Comparison of ENCODE assay signal across 9 mouse cellular contexts in genomic region chrX:147608660-147609059, GRCm38 (mm10). TPM values are rescaled to one million over a fixed set of nuclear protein-coding genes. Genes with fewer than 3 reads are reported as not detected.
DNase-seq lines count a peak whose midpoint lies in the region; ATAC-seq and TF ChIP-seq lines count a peak whose summit lies in the region.
"Had no signal": no experiment of that assay in that cellular context is flagged by ENCODE, and none has a peak within 500 bp of the region (broad histone marks: within the 10 kb centered on the region; RNA-seq: fewer than 3 reads in every experiment).

No protein-coding gene starts in this region.

- TF ChIP-seq CTCF in gastrocnemius, adult 2 months (IDR thresholded peaks at IDR 0.05) = peak; percentile 67
- peak; percentile 38; the same call in 1 of the 2 replicates for TF ChIP-seq CTCF in cortical plate, adult 2 months (IDR thresholded peaks at IDR 0.05; ENCODE audit: extremely low read depth, insufficient read depth, low read length)
- TF ChIP-seq CTCF in stomach, postnatal 0 days (IDR thresholded peaks at IDR 0.05; ENCODE audit: low read depth) = peak; percentile 76

- H3K4me2 ChIP-seq in stomach, postnatal 0 days (replicated peaks; ENCODE audit: low read depth) = no peak overlapping the region

- intact Hi-C loops in gastrocnemius, adult 2 months (cut with DNase I) = no loop called here

- no peaks in the 10 kb centered on the region for H3K27me3 ChIP-seq in stomach, postnatal 0 days (ENCODE audit: control insufficient read depth, insufficient read depth, low read length)

- TF ChIP-seq POLR2A in cortical plate, adult 2 months (IDR thresholded peaks at IDR 0.05; ENCODE audit: extremely low read depth, insufficient read depth, low read length) = no peak

- DNase-seq in gastrocnemius, adult 2 months = peak; percentile 14
- DNase-seq in gastrocnemius, postnatal 25 days = no peak
- DNase-seq in ZHBTc4 (ENCODE audit: low read depth, low spot score) = peak; percentile 25
- DNase-seq in layer of hippocampus, adult 9-10 months (ENCODE audit: low spot score) = peak; percentile 46
- DNase-seq in stomach, postnatal 0 days (ENCODE audit: low spot score) = peak; percentile 23

- H3K4me3 ChIP-seq in gastrocnemius, adult 2 months = no peak overlapping the region
- H3K4me3 ChIP-seq in cortical plate, adult 2 months (ENCODE audit: insufficient read depth, low read length) = no peak overlapping the region
- H3K4me3 ChIP-seq in stomach, postnatal 0 days (ENCODE audit: low read depth, low read length) = no peak overlapping the region
- H3K4me3 ChIP-seq: myocyte had no signal

- peak; percentile 52; the same call in 1 of the 2 replicates for ATAC-seq in granulocyte monocyte progenitor cell, adult 5-6 weeks (replicated peaks; ENCODE audit: poor library complexity, severe bottlenecking)
- ATAC-seq in megakaryocyte-erythroid progenitor cell, adult 5-6 weeks (replicated peaks; ENCODE audit: low FRiP score, low TSS enrichment, poor library complexity, severe bottlenecking) = 0 out of 2 replicates have a peak, but pooled peaks have one; percentile 52
- no peak for ATAC-seq in stomach, postnatal 0 days (ENCODE audit: low FRiP score, low TSS enrichment)

- 12% methylated on average over 3 of the region's 3 CpGs for WGBS in stomach, postnatal 0 days

- no peak overlapping the region for H3K9ac ChIP-seq in stomach, postnatal 0 days (ENCODE audit: low read length)

- H3K9me3 ChIP-seq in stomach, postnatal 0 days (ENCODE audit: control insufficient read depth, low read length) = no peaks in the 10 kb centered on the region

- no peaks in the 10 kb centered on the region for H3K36me3 ChIP-seq in stomach, postnatal 0 days (ENCODE audit: control insufficient read depth, insufficient read depth, low read length)

- TF ChIP-seq EP300 in stomach, postnatal 0 days (optimal IDR thresholded peaks at IDR 0.05) = no peak

- H3K4me1 ChIP-seq in cortical plate, adult 2 months (ENCODE audit: control insufficient read depth, insufficient read depth, low read length) = no peaks in the 10 kb centered on the region
- no peaks in the 10 kb centered on the region for H3K4me1 ChIP-seq in stomach, postnatal 0 days (replicated peaks; ENCODE audit: control insufficient read depth, insufficient read depth)

- H3K27ac ChIP-seq in gastrocnemius, adult 2 months = no peak overlapping the region
- no peak overlapping the region for H3K27ac ChIP-seq in cortical plate, adult 2 months (ENCODE audit: insufficient read depth, low read length)
- no peak overlapping the region for H3K27ac ChIP-seq in stomach, postnatal 0 days (replicated peaks)

RNA-seq across cellular contexts. Expression of gene Lrch2, which starts 54.8 kb away (rescaled TPM):
- total RNA-seq in gastrocnemius, adult 2 months (2021) = under 1 TPM; 0.69 to 0.78 TPM
- total RNA-seq in gastrocnemius, postnatal 25 days (2021) = 1 to 10 TPM in 1 of 2 experiments, under 1 TPM in 1; 0.59 to 1.3 TPM
- polyA plus RNA-seq in cortical plate, adult 2 months (2012; rRNA removed) = 13.6 and 15.6 TPM in 2 replicates
- total RNA-seq in granulocyte monocyte progenitor cell, adult 5-6 weeks (2014; fragmentation: Nextera tagmentation) = 0.41 and 1.4 TPM in 2 replicates
- not detected in 2 replicates for total RNA-seq in granulocyte monocyte progenitor cell, adult 5-6 weeks (2017)
- 1.7 TPM in 1 of 2 replicates, not detected in the other for total RNA-seq in megakaryocyte-erythroid progenitor cell, adult 5-6 weeks (2014; fragmentation: Nextera tagmentation)
- 0.11 and 0.80 TPM in 2 replicates for total RNA-seq in megakaryocyte-erythroid progenitor cell, adult 5-6 weeks (2017)
- 2.0 and 2.1 TPM in 2 replicates for polyA plus RNA-seq in stomach, postnatal 0 days (2015; fragmentation: Nextera tagmentation; extraction: Ambion mirVana)
